Mouse (Mus musculus): ENCODE data around the gene Nr2c2.

DNA sequence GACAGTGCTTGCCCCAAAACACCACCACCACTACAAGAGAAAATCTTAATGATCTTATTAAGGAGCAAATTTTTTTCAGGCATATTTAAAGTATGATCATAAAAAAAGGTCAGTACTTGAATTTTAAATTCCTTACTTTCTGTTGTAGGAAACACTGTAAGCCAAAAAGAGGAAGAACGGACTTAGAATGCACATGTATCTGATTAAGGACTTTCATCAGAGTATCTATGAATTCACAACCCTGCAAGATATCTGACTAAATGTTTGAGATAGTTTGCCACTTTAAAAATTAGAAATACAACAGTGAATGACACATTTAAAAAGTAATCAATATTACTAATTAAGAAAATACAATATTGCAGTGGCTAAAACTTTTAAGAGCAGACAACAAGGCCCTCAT, 85.3 kb downstream of the Nr2c2 start:
- TF ChIP-seq RAD21 (IDR thresholded peaks at IDR 0.05; ENCODE audit: low read depth, low read length), result no peak
- no peak for TF ChIP-seq IRF4 (IDR thresholded peaks at IDR 0.05; ENCODE audit: low read depth, low read length)
- TF ChIP-seq POLR2A (IDR thresholded peaks at IDR 0.05; ENCODE audit: low read depth, low read length), result no peak
- no peak for TF ChIP-seq ETS1 (conservative IDR thresholded peaks at IDR 0.05; ENCODE audit: low read depth, low read length)
- TF ChIP-seq SIN3A (IDR thresholded peaks at IDR 0.05; ENCODE audit: low read length), result no peak
- TF ChIP-seq CHD2 (IDR thresholded peaks at IDR 0.05; ENCODE audit: low read length), result no peak
- TF ChIP-seq MAFK (IDR thresholded peaks at IDR 0.05; ENCODE audit: insufficient replicate concordance, low read length), result no peak
- TF ChIP-seq CTCF (conservative IDR thresholded peaks at IDR 0.05 in 1 of 2, IDR thresholded peaks at IDR 0.05 in 1 of 2; ENCODE audit: low read depth in 2 of 2, low read length in 2 of 2), result no peak
- no peak for TF ChIP-seq RCOR1 (conservative IDR thresholded peaks at IDR 0.05; ENCODE audit: low read depth, low read length)
- TF ChIP-seq ZNF384 (IDR thresholded peaks at IDR 0.05; ENCODE audit: low read depth, low read length), result no peak
